Mouse (Mus musculus): ENCODE results near the gene Palm2. TPM values are rescaled to one million over a fixed set of nuclear protein-coding genes. Genes with fewer than 3 reads are reported as not detected.

Palm2 gene
- polyA plus RNA-seq, 1 experiment from 2014 or later, result 2.5 TPM

DNA sequence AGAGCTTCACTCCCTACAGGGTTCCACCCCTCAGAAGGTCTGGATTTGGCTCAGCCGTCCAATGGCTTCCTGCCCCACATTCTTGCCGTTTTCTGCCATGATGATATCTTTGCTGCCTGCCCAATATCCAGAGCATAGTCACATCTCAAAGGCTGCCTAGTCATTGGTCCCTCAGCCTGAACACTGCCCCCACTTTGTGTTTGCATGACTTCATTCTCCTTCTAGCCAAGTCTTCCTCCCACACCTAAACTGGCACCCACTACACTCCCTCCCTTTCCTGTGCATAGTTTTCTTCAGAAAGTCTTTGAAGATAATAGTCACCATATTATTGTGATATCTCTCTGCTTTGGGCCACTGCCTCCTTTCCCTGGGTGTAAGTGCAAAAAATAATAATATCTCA, 123.1 kb downstream of the Palm2 start:
- Histone ChIP-seq H3K27ac (ENCODE audit: low read depth, low read length) (no peak overlapping the region), H3K4me2 (no peak overlapping the region), H3K27me3 (ENCODE audit: control insufficient read depth, insufficient read depth, low read length) (no peaks in the 10 kb centered on the region), H3K4me1 (ENCODE audit: control insufficient read depth, insufficient read depth, low read length) (no peaks in the 10 kb centered on the region), H3K9me3 (ENCODE audit: control insufficient read depth, low read length) (no peaks in the 10 kb centered on the region), H3K9ac (ENCODE audit: low read length) (no peak overlapping the region), H3K4me3 (ENCODE audit: low read depth, low read length) (no peak overlapping the region), H3K36me3 (ENCODE audit: control insufficient read depth, insufficient read depth, low read length) (no peaks in the 10 kb centered on the region)
- 84% methylated on average over 2 of the region's 2 CpGs for WGBS
- ATAC-seq (ENCODE audit: low FRiP score), result no peak
- no peak for DNase-seq (ENCODE audit: low spot score, missing footprints)

DNA sequence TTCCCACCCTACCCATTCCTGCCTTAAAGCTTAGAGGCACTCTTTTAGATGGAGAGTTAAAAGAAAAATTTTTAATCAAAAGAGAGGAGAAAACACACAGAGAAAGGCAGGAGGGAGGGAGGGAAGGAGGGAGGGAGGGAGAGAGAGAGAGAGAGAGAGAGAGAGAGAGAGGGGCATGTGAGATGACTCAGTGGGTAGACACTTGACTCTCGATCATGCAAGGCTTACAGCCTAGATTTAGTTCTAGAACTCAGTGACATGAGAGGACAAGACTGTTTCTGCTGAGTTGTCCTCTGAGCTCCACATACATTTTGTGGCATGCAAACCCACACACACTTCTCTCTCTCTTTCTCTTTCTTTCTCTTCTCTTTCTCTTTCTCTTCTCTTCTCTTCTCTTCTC, 125.4 kb downstream of the Palm2 start:
- WGBS, result 85% methylated on average over 1 of the region's 1 CpGs
- ATAC-seq (ENCODE audit: low FRiP score), result no peak

DNA sequence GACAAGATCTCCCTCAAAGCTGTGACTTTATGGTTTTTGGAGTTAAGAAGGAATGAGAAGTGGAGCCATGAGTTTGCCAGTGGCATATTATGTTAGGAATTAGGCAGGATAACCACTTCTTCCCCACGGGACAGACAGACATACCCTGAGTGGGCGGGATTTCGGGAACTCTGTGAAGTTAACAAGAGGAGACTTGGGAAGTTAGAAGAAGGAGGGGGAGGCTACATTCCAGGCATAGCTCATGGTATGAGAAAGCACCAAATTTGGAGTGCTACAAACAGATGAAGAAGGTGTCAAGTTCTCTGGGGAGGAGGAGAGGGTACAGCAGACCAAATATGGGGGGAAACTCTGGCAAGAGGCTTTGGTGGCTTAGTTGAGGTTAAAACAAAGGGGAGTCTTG, 126.0 kb downstream of the Palm2 start:
- H3K36me3 ChIP-seq (ENCODE audit: control insufficient read depth, insufficient read depth, low read length), result no peaks in the 10 kb centered on the region
- H3K4me2 ChIP-seq, result no peak overlapping the region
- H3K27me3 ChIP-seq (ENCODE audit: control insufficient read depth, insufficient read depth, low read length), result no peaks in the 10 kb centered on the region
- DNase-seq (ENCODE audit: low spot score, missing footprints) (peak; percentile 69), ATAC-seq (ENCODE audit: low FRiP score) (no peak)
- H3K4me3 ChIP-seq (ENCODE audit: low read depth, low read length), result no peak overlapping the region
- no peak overlapping the region for H3K9ac ChIP-seq (ENCODE audit: low read length)
- 58% methylated on average over 3 of the region's 3 CpGs for WGBS
- H3K9me3 ChIP-seq (ENCODE audit: control insufficient read depth, low read length), result no peaks in the 10 kb centered on the region
- H3K4me1 ChIP-seq (ENCODE audit: control insufficient read depth, insufficient read depth, low read length), result no peaks in the 10 kb centered on the region
- H3K27ac ChIP-seq (ENCODE audit: low read depth, low read length), result no peak overlapping the region

More for the DNA sequence above, 125.4 kb downstream of the Palm2 start:
- no peaks in the 10 kb centered on the region for H3K36me3 ChIP-seq (ENCODE audit: control insufficient read depth, insufficient read depth, low read length)
- H3K4me1 ChIP-seq (ENCODE audit: control insufficient read depth, insufficient read depth, low read length), result no peaks in the 10 kb centered on the region
- H3K27ac ChIP-seq (ENCODE audit: low read depth, low read length), result no peak overlapping the region
- DNase-seq (ENCODE audit: low spot score, missing footprints), result peak; percentile 33
- H3K9me3 ChIP-seq (ENCODE audit: control insufficient read depth, low read length), result no peaks in the 10 kb centered on the region
- no peak overlapping the region for H3K4me2 ChIP-seq
- H3K9ac ChIP-seq (ENCODE audit: low read length), result no peak overlapping the region
- no peaks in the 10 kb centered on the region for H3K27me3 ChIP-seq (ENCODE audit: control insufficient read depth, insufficient read depth, low read length)
- H3K4me3 ChIP-seq (ENCODE audit: low read depth, low read length), result no peak overlapping the region

GRCm38 (mm10) chr4:57561055-57561454, 127.0 kb downstream of the Palm2 start:
- H3K4me3 ChIP-seq (ENCODE audit: low read depth, low read length), result no peak overlapping the region
- no peaks in the 10 kb centered on the region for H3K36me3 ChIP-seq (ENCODE audit: control insufficient read depth, insufficient read depth, low read length)
- DNase-seq (ENCODE audit: low spot score, missing footprints) (peak; percentile 33), ATAC-seq (ENCODE audit: low FRiP score) (no peak)
- no peak overlapping the region for H3K4me2 ChIP-seq
- H3K27me3 ChIP-seq (ENCODE audit: control insufficient read depth, insufficient read depth, low read length), result no peaks in the 10 kb centered on the region
- 82% methylated on average over 6 of the region's 6 CpGs for WGBS
- no peak overlapping the region for H3K27ac ChIP-seq (ENCODE audit: low read depth, low read length)
- no peaks in the 10 kb centered on the region for H3K9me3 ChIP-seq (ENCODE audit: control insufficient read depth, low read length)
- H3K9ac ChIP-seq (ENCODE audit: low read length), result no peak overlapping the region
- no peaks in the 10 kb centered on the region for H3K4me1 ChIP-seq (ENCODE audit: control insufficient read depth, insufficient read depth, low read length)

DNA sequence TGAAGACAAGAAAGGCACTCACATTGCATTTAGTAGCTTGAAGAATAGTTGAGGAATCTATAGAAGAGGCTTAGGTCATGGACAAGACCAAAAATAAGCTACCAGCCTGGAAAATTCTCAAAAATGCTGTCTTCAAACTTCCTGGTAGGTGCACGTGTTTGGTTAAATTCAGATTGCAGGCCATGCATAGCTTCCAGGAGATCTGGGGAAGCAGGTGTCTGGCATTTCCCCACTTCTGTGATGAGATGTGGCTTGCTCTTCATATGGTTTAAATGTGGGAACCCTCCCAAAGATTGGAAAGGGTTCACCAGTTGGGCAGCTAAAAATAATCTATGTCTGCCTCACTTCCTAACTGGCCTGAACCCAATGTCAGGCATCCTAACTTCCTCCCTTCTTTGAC, 131.2 kb downstream of the Palm2 start:
- ATAC-seq (ENCODE audit: low FRiP score) (no peak), DNase-seq (ENCODE audit: low spot score, missing footprints) (no peak)
- Histone ChIP-seq H3K36me3 (ENCODE audit: control insufficient read depth, insufficient read depth, low read length) (no peaks in the 10 kb centered on the region), H3K9me3 (ENCODE audit: control insufficient read depth, low read length) (no peaks in the 10 kb centered on the region), H3K4me2 (no peak overlapping the region), H3K4me3 (ENCODE audit: low read depth, low read length) (no peak overlapping the region), H3K27me3 (ENCODE audit: control insufficient read depth, insufficient read depth, low read length) (0 out of 2 replicates have a peak, but pooled peaks cover 2% of the 10 kb centered on the region), H3K4me1 (ENCODE audit: control insufficient read depth, insufficient read depth, low read length) (peaks cover 4% of the 10 kb centered on the region), H3K27ac (ENCODE audit: low read depth, low read length) (no peak overlapping the region), H3K9ac (ENCODE audit: low read length) (no peak overlapping the region)
- 76% methylated on average over 1 of the region's 1 CpGs for WGBS

- no peaks in the 10 kb centered on the region for H3K9me3 ChIP-seq (ENCODE audit: control insufficient read depth, low read length)
- ATAC-seq (ENCODE audit: low FRiP score) (no peak), DNase-seq (ENCODE audit: low spot score, missing footprints) (no peak)
- H3K4me1 ChIP-seq (ENCODE audit: control insufficient read depth, insufficient read depth, low read length), result peaks cover 4% of the 10 kb centered on the region
- WGBS, result 57% methylated on average over 2 of the region's 2 CpGs
- H3K27ac ChIP-seq (ENCODE audit: low read depth, low read length), result no peak overlapping the region
- 0 out of 2 replicates have a peak, but pooled peaks cover 2% of the 10 kb centered on the region for H3K27me3 ChIP-seq (ENCODE audit: control insufficient read depth, insufficient read depth, low read length)
- no peak overlapping the region for H3K4me2 ChIP-seq
- no peak overlapping the region for H3K9ac ChIP-seq (ENCODE audit: low read length)
- no peaks in the 10 kb centered on the region for H3K36me3 ChIP-seq (ENCODE audit: control insufficient read depth, insufficient read depth, low read length)
- no peak overlapping the region for H3K4me3 ChIP-seq (ENCODE audit: low read depth, low read length)
Measured at GRCm38 (mm10) chr4:57565811-57566210, 131.8 kb downstream of the Palm2 start.

GRCm38 (mm10) chr4:57567666-57568206, 133.7 kb downstream of the Palm2 start, which contains the start of gene Pakap:
TSS of gene Pakap (plus strand) at chr4:57568179.
- ATAC-seq (ENCODE audit: low FRiP score) (peak; percentile 80), DNase-seq (ENCODE audit: low spot score, missing footprints) (peak; percentile 92)
- under 1% methylated on average over 33 of the region's 51 CpGs for WGBS
- H3K4me3 ChIP-seq (ENCODE audit: low read depth, low read length), result peak within 1 kb of the TSS; percentile 47
- H3K9me3 ChIP-seq (ENCODE audit: control insufficient read depth, low read length), result no peaks in the 10 kb centered on the region
- peak within 1 kb of the TSS; percentile 86 for H3K4me2 ChIP-seq
- H3K36me3 ChIP-seq (ENCODE audit: control insufficient read depth, insufficient read depth, low read length), result no peaks in the 10 kb centered on the region
- 0 out of 2 replicates have a peak, but pooled peaks cover 2% of the 10 kb centered on the region for H3K27me3 ChIP-seq (ENCODE audit: control insufficient read depth, insufficient read depth, low read length)
- H3K27ac ChIP-seq (ENCODE audit: low read depth, low read length), result no peak within 1 kb of the TSS
- H3K9ac ChIP-seq (ENCODE audit: low read length), result peak within 1 kb of the TSS; percentile 50
- H3K4me1 ChIP-seq (ENCODE audit: control insufficient read depth, insufficient read depth, low read length), result peaks cover 4% of the 10 kb centered on the region

GRCm38 (mm10) chr4:57568268-57569068, 134.4 kb downstream of the Palm2 start:
- Histone ChIP-seq H3K4me1 (ENCODE audit: control insufficient read depth, insufficient read depth, low read length) (peaks cover 4% of the 10 kb centered on the region), H3K4me3 (ENCODE audit: low read depth, low read length) (peak overlapping the region; percentile 47), H3K9ac (ENCODE audit: low read length) (peak overlapping the region; percentile 50; the same call in 1 of the 2 replicates), H3K36me3 (ENCODE audit: control insufficient read depth, insufficient read depth, low read length) (no peaks in the 10 kb centered on the region), H3K4me2 (peak overlapping the region; percentile 86), H3K27me3 (ENCODE audit: control insufficient read depth, insufficient read depth, low read length) (0 out of 2 replicates have a peak, but pooled peaks cover 2% of the 10 kb centered on the region), H3K9me3 (ENCODE audit: control insufficient read depth, low read length) (no peaks in the 10 kb centered on the region), H3K27ac (ENCODE audit: low read depth, low read length) (no peak overlapping the region)
- 42% methylated on average over 19 of the region's 19 CpGs for WGBS
- peak; percentile 61; the same call in 1 of the 2 replicates for ATAC-seq (ENCODE audit: low FRiP score)
- no peak for DNase-seq (ENCODE audit: low spot score, missing footprints)

- no peak overlapping the region for H3K9ac ChIP-seq (ENCODE audit: low read length)
- ATAC-seq (ENCODE audit: low FRiP score) (no peak), DNase-seq (ENCODE audit: low spot score, missing footprints) (no peak)
- H3K4me3 ChIP-seq (ENCODE audit: low read depth, low read length), result no peak overlapping the region
- no peak overlapping the region for H3K4me2 ChIP-seq
- H3K36me3 ChIP-seq (ENCODE audit: control insufficient read depth, insufficient read depth, low read length), result no peaks in the 10 kb centered on the region
- peaks cover 4% of the 10 kb centered on the region for H3K4me1 ChIP-seq (ENCODE audit: control insufficient read depth, insufficient read depth, low read length)
- no peak overlapping the region for H3K27ac ChIP-seq (ENCODE audit: low read depth, low read length)
- 0 out of 2 replicates have a peak, but pooled peaks cover 2% of the 10 kb centered on the region for H3K27me3 ChIP-seq (ENCODE audit: control insufficient read depth, insufficient read depth, low read length)
- H3K9me3 ChIP-seq (ENCODE audit: control insufficient read depth, low read length), result no peaks in the 10 kb centered on the region
- 85% methylated on average over 4 of the region's 4 CpGs for WGBS
Measured at GRCm38 (mm10) chr4:57569069-57569355, 135.0 kb downstream of the Palm2 start.

All from midbrain, embryonic 11.5 days (tissue).